Mouse (Mus musculus) cerebellum, adult 8-10 months (tissue): ENCODE data around the gene Olfr763.
"Not testable (repeated sequence)": the region's sequence is repeated elsewhere in the genome, so short reads cannot be mapped to it uniquely, and the experiment has no call there.

Experiments
- DNase-seq: peaks from one replicate; pipeline ENCODE4 v3.0.0; 2022

Gene Olfr763

DNA sequence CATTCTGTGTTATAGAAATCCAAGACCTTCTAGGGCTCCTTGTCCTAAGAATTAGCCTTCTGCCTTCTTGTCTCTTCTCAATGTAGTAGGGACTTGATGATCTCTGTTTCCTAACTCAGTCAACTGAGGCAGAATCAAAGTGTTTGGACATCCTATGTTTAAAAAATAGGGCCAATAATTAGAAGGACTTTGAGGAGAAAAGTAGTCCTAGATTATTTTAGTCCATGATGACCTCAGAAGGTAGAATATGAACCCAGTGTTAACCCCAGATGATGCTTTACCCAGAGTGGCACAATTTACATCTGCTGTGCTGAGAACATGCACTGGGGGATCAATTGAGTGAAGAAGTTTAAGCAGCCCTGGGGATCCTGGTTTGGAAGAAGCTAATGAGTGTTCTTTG, 39.3 kb downstream of the Olfr763 start, which contains the start of gene Olfr765:
Gene Olfr765 (minus strand): TSS at position 101 of the 400 bp plus-strand sequence.
- DNase-seq = not testable (repeated sequence)
